Mouse (Mus musculus) lung, postnatal 0 days (tissue): ENCODE data around the gene Zdhhc8. TPM values are rescaled to one million over a fixed set of nuclear protein-coding genes. Genes with fewer than 3 reads are reported as not detected.

Experiments used
- ATAC-seq: fragments of 200-750 bp; cut with Nextera tagmentation; 2 replicates; pipeline ENCODE4 v1.8.0; 2017; ENCODE audit warnings: moderate library complexity
- DNase-seq: peaks from one replicate; pipeline ENCODE4 v3.0.0-alpha.2; 2016; ENCODE audit warnings: low spot score
- H3K27ac ChIP-seq: fragments of 300-500 bp; sonication (generic); 2 replicates; pipeline ENCODE4 v1.5.1; 2014; ENCODE audit warnings: antibody characterized with exemption, mild to moderate bottlenecking, low read length, mixed read lengths
- H3K27me3 ChIP-seq: fragments of 300-500 bp; sonication (generic); replicated peaks from 2 replicates; pipeline ENCODE4 v1.6.1; 2014; ENCODE audit warnings: low read length, mixed read lengths; ENCODE audit not compliant: insufficient read depth
- H3K36me3 ChIP-seq: fragments of 300-500 bp; sonication (generic); 2 replicates; pipeline ENCODE4 v1.6.1; 2014; ENCODE audit warnings: low read length, mixed read lengths; ENCODE audit not compliant: insufficient read depth
- H3K4me1 ChIP-seq: fragments of 300-500 bp; sonication (generic); 2 replicates; pipeline ENCODE4 v1.6.1; 2014; ENCODE audit warnings: antibody characterized with exemption, low read depth, low read length, mixed read lengths; ENCODE audit not compliant: insufficient read depth
- H3K4me2 ChIP-seq: fragments of 300-500 bp; sonication (generic); replicated peaks from 2 replicates; pipeline ENCODE4 v1.6.1; 2014; ENCODE audit warnings: low read depth, mild to moderate bottlenecking, low read length, moderate library complexity, mixed read lengths
- H3K4me3 ChIP-seq: fragments of 300-500 bp; sonication (generic); 2 replicates; pipeline ENCODE4 v1.5.1; 2014; ENCODE audit warnings: low read depth, low read length
- H3K9ac ChIP-seq: fragments of 300-500 bp; sonication (generic); replicated peaks from 2 replicates; pipeline ENCODE4 v1.6.1; 2014; ENCODE audit warnings: low read depth, mild to moderate bottlenecking
- H3K9me3 ChIP-seq: fragments of 300-500 bp; sonication (generic); 2 replicates; pipeline ENCODE4 v1.6.1; 2016; ENCODE audit warnings: low read length, mixed read lengths
- CTCF ChIP-seq: IDR thresholded peaks from 2 replicates; pipeline ENCODE4 v1.5.1; 2016; ENCODE audit warnings: antibody characterized with exemption, mild to moderate bottlenecking
- EP300 ChIP-seq: IDR thresholded peaks from 2 replicates; pipeline ENCODE4 v1.6.1; 2016; ENCODE audit warnings: antibody characterized with exemption, mild to moderate bottlenecking, control low read depth
- WGBS: fragments of 180-500 bp; shearing (Covaris S2); extraction: QIAGEN DNeasy Blood & Tissue Kit; methylation state at CpG from one replicate; pipeline ENCODE4 v1.1.7; 2014; 5-methylcytosine and 5-hydroxymethylcytosine counted together
- polyA plus RNA-seq: library from polyadenylated mRNA; unstranded; fragments of >200 nt; fragmentation: Nextera tagmentation; extraction: Ambion mirVana; gene quantifications from 2 replicates; pipeline ENCODE4 v1.2.1, GENCODE M21; 2015

Gene Zdhhc8
- polyA plus RNA-seq, 1 experiment from 2014 or later, result 13.9 TPM

DNA sequence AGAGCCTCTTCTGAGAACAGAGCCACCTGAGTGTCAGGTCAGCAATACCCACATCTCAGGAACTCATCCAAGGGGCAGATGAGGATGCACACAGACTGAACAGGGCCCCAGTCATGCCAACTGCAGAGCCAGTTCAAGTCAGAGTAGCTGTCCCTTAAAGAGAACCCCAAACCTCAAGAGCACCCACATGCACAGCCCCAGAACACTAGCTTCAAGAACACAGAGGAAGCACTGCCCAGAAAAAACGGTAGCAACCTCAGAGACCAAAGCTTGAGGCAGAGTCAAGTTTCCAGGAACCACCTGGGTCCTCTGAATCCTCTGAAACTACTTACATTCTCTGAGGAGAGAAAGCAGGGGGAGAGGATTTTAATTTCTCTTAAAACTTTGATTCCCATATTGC, 1.5 kb downstream of the Zdhhc8 start:
- TF ChIP-seq CTCF (no peak), EP300 (no peak)
- 0 out of 2 replicates have a peak, but pooled peaks cover 4% of the 10 kb centered on the region for H3K36me3 ChIP-seq
- H3K4me3 ChIP-seq, result no peak overlapping the region
- no peak for DNase-seq
- H3K27me3 ChIP-seq, result no peaks in the 10 kb centered on the region
- no peaks in the 10 kb centered on the region for H3K9me3 ChIP-seq
- H3K27ac ChIP-seq, result no peak overlapping the region
- no peak overlapping the region for H3K9ac ChIP-seq
- ATAC-seq, result no peak
- H3K4me2 ChIP-seq, result no peak overlapping the region
- H3K4me1 ChIP-seq, result peaks cover 18% of the 10 kb centered on the region; the same call in 1 of the 2 replicates
- 24% methylated on average over 1 of the region's 1 CpGs for WGBS

DNA sequence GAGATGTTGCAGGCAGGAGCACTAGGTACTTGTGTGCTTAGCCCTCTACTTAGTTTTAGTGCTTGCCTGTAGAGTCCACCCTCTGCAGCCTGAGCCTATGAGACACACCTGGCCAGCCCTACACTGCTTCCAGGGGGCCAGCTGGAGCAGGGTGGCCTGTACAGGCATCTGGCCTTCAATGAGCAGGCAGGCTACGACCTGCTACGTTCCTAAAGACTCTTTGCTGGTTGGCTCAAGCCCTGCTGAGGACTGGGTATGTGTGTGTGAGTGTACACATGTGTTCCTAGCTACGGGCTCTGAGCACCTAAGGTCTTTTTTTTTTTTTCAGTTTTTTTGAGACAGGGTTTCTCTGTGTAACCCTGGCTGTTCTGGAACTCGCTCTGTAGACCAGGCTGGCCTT, 3.5 kb downstream of the Zdhhc8 start:
- Histone ChIP-seq H3K27ac (no peak overlapping the region; the same call in 1 of the 2 replicates), H3K4me1 (peaks cover 18% of the 10 kb centered on the region; the same call in 1 of the 2 replicates), H3K36me3 (no peaks in the 10 kb centered on the region), H3K9me3 (no peaks in the 10 kb centered on the region), H3K9ac (no peak overlapping the region), H3K4me3 (no peak overlapping the region), H3K4me2 (no peak overlapping the region), H3K27me3 (no peaks in the 10 kb centered on the region)
- WGBS, result 69% methylated on average over 4 of the region's 4 CpGs
- ATAC-seq (no peak), DNase-seq (no peak)
- no peak for TF ChIP-seq CTCF
- no peak for TF ChIP-seq EP300

DNA sequence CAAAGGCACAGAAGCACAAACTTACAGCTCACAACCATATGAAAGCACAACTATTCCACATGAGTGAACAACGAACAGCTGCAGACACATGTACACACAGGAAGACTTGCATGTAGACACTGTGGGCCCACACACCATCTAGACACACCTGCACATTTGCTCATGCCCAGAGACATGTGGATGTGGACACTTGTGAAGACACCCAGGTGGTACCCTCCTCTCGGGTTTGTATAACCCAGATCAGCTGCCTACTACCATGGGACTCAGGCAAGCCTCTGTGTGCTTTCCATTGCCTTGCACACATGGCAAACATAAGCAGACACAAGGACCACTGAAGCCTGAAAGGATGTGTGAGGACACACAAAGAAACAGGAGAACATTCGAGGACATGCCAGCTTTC, 3.9 kb downstream of the Zdhhc8 start:
- TF ChIP-seq EP300 (no peak), CTCF (no peak)
- 76% methylated on average over 3 of the region's 3 CpGs for WGBS
- no peak overlapping the region; the same call in 1 of the 2 replicates for H3K27ac ChIP-seq
- peaks cover 16% of the 10 kb centered on the region; the same call in 1 of the 2 replicates for H3K4me1 ChIP-seq
- ATAC-seq, result no peak
- no peak overlapping the region for H3K9ac ChIP-seq
- H3K9me3 ChIP-seq, result no peaks in the 10 kb centered on the region
- no peaks in the 10 kb centered on the region for H3K27me3 ChIP-seq
- no peak overlapping the region for H3K4me2 ChIP-seq
- DNase-seq, result no peak
- no peaks in the 10 kb centered on the region for H3K36me3 ChIP-seq
- H3K4me3 ChIP-seq, result no peak overlapping the region

DNA sequence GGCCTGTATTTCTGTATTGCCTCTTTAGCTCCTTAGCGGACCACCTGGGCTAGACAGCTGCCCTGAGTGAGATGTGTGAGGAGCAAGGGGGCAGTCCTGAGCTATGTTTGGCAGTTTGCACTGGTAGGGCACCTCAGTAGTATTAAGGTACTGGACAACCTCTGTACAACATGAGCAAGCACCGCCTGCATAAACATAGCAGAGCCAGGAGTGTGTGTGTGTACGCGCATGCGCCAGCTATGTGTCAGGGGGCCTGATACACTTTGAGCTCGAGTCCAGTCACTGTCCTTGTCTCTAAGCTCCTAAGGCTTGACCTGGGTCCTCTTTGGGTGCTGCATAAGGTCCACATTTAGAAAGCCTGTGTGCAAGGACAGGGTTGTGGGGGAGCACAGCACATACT, 4.3 kb downstream of the Zdhhc8 start:
- 75% methylated on average over 6 of the region's 6 CpGs for WGBS

DNA sequence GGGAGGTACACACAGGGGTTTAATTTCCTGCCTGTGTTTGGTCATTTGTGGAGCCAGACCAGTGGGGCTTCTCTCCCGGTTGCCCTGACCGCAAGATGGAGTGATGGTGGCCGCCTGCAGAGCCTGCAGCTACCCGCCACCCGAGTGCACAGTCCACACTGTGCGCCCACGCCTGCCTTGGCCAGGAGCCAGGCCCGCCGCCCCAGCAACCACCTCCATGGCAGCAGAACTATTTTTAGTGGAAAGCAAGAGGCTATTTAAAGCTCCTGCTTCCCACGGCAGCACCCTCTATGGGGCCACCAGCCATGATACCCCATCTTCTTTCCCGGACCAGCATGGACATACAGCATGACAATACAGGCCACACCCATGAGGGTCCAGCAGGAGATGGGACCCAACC, 5.3 kb downstream of the Zdhhc8 start:
- Histone ChIP-seq H3K36me3 (0 out of 2 replicates have a peak, but pooled peaks cover under 1% of the 10 kb centered on the region), H3K9ac (no peak overlapping the region), H3K4me1 (peaks cover 12% of the 10 kb centered on the region; the same call in 1 of the 2 replicates), H3K27me3 (no peaks in the 10 kb centered on the region), H3K4me2 (no peak overlapping the region), H3K4me3 (no peak overlapping the region), H3K9me3 (no peaks in the 10 kb centered on the region), H3K27ac (no peak overlapping the region)
- ATAC-seq (no peak), DNase-seq (no peak)
- 35% methylated on average over 11 of the region's 11 CpGs for WGBS
- no peak for TF ChIP-seq EP300
- no peak for TF ChIP-seq CTCF

More for the DNA sequence above, 4.3 kb downstream of the Zdhhc8 start:
- Histone ChIP-seq H3K27me3 (no peaks in the 10 kb centered on the region), H3K36me3 (no peaks in the 10 kb centered on the region), H3K4me1 (peaks cover 12% of the 10 kb centered on the region; the same call in 1 of the 2 replicates), H3K27ac (no peak overlapping the region), H3K9ac (no peak overlapping the region), H3K4me3 (no peak overlapping the region), H3K4me2 (no peak overlapping the region), H3K9me3 (no peaks in the 10 kb centered on the region)
- TF ChIP-seq EP300, result no peak
- no peak for TF ChIP-seq CTCF
- no peak for DNase-seq
- no peak for ATAC-seq

DNA sequence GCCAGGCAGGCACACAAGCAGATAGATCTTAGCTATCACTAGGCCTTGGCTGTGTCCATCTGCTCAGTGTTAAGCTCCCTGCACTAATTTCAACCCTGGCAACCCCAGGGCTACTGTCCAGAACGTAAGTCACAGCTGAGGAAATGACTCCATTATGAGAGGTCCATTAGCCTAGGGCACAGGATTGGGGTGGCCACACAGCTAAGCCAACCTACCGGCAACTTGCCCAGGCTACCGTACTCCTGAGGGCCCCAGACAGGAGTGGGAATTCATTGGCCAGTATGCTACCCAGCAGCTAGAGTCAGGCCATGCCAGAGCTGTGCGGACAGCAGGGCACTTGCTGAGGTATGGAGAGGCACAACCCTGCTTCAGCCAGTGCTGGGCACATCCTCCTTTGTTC, 6.1 kb downstream of the Zdhhc8 start:
- H3K27me3 ChIP-seq, result no peaks in the 10 kb centered on the region
- no peak overlapping the region for H3K27ac ChIP-seq
- peaks cover 7% of the 10 kb centered on the region; the same call in 1 of the 2 replicates for H3K4me1 ChIP-seq
- DNase-seq (no peak), ATAC-seq (no peak)
- H3K36me3 ChIP-seq, result peaks cover 8% of the 10 kb centered on the region; the same call in 1 of the 2 replicates
- H3K9ac ChIP-seq, result no peak overlapping the region
- H3K4me2 ChIP-seq, result no peak overlapping the region
- 96% methylated on average over 4 of the region's 4 CpGs for WGBS
- no peak overlapping the region for H3K4me3 ChIP-seq
- H3K9me3 ChIP-seq, result no peaks in the 10 kb centered on the region
- TF ChIP-seq EP300 (no peak), CTCF (no peak)
